Mouse (Mus musculus): ENCODE data around the gene Dvl1.

The Dvl1 gene

DNA sequence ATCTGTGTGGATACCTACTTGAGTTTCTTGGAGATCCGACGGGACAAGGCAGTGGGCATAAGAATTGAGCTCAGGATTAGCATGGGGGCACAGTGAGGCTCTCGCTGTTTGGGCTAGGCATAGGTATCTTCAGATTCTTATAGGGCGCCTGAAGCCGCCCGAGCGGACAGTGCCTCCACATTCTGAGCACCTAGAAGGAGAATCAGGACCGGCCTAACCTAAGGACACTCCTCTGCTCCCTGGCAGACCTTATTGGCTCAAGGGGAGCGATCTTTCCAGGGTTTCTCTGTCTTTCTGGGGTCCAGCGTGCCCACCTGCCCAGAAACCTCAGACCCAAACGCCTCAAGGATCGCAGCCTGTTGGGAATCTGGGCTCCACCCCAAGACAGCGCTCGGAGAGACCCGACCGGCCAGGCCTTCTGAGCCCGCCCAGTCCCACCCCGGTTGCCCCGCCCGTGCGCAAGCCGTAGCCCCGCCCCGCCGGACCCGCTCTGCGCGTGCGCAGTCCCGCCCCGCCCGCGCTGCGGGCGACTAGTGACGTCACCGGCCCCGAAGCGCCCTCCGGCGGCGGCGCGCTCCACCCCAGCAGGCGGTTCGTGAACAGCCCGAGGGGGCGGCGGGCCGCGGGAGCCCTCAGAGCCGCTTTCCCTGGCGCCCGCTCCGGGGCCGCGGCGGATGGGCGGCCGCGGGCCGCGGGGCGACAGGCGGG is at the start of gene Dvl1:
Gene Dvl1 (plus strand): TSS at position 532 of the 708 bp plus-strand sequence.
- DNase-seq (ENCODE audit: low spot score in 2 of 2), result peak; percentile 97 to 99

DNA sequence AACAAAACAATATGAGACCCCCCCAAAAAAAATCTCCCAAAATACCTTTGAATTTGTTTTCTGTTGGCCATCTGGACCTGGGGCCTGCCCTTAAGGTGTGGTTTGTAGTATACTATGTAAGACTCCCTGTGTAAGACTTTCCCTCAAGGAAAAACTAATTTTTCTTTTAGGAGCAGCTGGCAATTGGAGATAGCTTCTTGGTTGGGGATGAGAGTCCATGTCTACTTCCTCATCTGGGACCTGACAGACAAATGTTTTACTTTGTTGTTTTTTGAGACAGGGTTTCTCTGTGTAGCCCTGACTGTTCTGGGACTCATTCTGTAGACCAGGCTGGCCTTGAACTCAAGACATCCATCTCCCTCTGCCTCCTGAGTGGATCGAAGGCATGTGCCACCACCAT is 45.1 kb upstream of the Dvl1 start:
- no peak for DNase-seq (ENCODE audit: low spot score in 2 of 2)

DNA sequence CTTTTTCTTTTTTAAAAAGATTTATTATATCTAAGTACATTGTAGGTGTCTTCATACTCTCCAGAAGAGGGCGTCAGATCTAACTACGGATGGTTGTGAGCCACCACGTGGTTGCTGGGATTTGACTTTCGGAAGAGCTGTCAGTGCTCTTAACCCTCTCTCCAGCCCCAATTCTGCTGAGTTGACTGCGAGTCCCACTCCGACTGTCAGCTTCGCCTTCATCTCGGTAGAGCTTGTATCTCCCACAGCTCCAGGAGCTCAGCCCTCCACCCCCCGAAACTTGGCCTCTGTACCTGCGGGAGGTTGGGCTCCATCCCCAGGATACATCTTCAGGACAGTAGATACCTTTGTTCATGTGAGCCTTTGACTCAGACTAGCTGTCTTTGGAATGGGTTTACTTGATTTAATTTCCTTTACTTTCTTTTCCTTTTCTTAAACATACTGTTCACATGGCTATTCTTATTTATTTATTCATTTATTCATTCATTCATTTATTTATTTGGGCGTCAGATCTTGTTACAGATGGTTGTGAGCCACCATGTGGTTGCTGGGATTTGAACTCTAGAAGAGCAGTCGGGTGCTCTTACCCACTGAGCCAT is 44.4 kb upstream of the Dvl1 start, which contains the start of gene Mrpl20:
Gene Mrpl20 (plus strand): TSS at position 138 of the 599 bp plus-strand sequence.
- DNase-seq (ENCODE audit: low spot score in 2 of 2), result peak in 1 of 2 experiments; percentile 43

DNA sequence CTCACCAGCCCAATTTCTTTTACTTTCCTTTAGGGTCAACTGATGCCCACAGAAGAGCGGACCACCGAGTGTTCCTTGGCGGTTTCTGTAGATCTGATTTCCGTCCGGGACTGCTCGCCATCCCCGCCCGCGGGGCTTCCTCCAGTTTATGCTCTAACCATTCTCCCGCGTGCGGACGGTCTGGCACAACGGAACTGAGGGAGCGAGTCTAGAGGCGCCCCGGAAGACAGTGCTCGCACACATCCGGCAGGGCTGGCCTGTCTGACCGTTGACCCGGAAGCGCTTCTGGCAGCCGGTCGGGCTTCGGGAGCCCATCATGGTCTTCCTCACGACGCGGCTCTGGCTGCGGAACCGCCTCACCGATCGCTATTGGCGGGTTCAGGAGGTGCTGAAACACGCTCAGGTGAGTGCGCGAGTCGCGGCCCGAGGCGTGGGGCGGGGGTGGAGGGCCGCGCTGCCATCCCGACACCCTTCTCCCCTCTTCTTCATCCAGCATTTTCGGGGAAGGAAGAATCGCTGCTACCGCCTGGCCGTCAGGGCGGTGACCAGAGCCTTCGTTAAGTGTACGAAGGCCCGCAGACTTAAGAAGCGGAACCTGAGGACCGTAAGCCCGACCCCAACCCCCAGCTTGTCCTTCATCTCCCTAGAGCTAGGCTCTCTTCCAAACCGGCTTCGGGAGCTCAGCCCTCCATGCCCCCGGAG is 43.7 kb upstream of the Dvl1 start:
- peak; percentile 96 to 98 for DNase-seq (ENCODE audit: low spot score in 2 of 2)

DNA sequence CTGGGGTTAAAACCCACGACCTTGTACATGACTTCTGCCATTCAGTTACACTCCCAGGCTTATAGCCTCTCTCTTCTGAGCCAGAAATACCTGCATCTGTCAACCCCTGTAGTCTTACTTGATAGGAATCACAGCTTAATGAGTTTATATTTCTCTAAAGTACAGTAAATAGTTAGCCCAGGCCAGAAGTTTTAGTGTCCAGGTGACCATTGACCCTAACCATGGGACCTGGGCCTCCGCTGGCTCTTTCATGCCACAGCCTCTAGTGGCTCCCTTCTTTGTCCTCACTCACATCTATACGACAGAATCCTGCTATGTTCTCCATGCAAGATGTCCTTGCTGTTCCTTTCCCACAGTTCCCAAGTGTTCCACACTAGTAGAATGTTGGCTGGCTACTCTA is 39.4 kb upstream of the Dvl1 start:
- DNase-seq (ENCODE audit: low spot score in 2 of 2), result no peak

DNA sequence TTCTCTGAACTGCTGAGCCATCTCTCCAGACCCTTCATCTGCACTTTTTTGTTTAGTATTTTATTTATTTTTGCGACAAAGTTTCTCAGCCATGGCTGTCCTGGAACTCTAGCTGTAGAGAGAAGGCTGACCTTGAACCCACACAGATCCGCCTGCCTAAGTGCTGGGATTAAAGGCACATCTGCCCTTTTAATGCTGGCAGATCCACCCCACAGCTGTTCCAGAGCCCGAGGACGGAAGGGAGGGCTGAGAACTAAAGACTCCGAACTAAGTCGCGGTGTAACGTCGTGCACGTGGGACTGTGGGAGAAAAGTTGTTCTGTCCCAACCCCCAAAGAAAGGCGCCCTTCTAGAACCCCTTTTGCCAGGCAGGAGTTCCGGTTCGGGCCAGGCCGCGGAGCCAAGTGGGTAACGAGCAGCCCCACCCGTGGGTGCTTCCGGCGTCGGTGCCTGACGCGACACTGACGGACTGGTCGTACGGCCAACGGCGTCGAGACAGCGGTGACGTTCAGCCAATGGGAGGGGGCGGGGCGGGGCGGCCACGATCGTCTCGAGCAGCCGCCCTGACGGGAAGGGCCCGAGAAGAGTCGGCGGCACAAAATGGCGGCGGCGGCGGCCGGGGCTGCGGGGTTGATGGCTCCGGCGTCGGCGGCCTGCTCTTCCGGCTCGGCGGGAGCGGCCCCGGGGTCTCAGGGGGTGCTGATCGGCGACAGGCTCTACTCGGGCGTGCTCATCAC is 35.1 kb upstream of the Dvl1 start, which contains the start of gene Ccnl2:
Gene Ccnl2 (plus strand): TSS at position 561 of the 736 bp plus-strand sequence.
- DNase-seq (ENCODE audit: low spot score in 2 of 2), result peak; percentile 85 to 94

DNA sequence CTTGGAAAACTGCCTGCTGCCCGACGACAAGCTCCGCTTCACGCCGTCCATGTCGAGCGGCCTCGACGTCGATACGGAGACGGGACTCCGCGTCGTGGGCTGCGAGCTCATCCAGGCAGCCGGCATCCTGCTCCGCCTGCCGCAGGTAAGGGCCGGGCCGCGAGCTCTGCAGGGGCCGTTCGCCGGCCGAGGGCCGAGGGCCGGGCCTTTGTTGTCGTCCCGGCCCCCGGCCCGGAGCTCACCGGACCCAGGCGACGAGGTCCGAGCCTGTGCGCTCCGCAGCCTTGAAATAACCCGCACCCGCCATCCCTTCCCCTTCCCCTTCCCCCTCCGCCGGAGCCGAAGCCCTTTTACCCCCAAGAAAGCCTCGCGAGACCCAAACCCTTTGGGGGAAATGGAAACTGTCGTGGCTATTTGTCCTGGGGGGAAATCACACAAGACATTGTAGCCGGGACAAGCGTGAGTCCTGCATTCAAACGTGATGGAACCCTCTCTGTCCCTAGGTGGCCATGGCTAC is 34.5 kb upstream of the Dvl1 start:
- DNase-seq (ENCODE audit: low spot score in 2 of 2), result peak; percentile 60 to 62

DNA sequence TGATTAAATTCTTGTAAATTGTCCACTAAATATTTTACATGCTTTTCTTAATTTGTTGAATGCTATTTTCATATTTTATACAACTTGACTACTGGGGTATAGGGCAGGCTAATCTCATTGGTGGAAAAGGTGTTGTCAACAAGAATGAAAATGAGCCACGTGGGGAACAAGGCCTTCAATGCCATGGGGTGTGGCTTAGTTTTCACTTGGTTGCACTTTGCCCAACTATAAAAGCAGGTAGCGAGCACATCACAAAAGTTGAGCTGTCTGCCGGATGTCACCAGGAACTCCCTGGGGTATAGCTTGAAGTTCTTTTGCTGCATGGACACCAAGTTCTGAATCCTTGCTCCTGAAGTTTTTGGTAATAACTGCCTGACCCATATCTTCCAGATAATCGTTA is 29.7 kb upstream of the Dvl1 start:
- no peak for DNase-seq (ENCODE audit: low spot score in 2 of 2)

DNA sequence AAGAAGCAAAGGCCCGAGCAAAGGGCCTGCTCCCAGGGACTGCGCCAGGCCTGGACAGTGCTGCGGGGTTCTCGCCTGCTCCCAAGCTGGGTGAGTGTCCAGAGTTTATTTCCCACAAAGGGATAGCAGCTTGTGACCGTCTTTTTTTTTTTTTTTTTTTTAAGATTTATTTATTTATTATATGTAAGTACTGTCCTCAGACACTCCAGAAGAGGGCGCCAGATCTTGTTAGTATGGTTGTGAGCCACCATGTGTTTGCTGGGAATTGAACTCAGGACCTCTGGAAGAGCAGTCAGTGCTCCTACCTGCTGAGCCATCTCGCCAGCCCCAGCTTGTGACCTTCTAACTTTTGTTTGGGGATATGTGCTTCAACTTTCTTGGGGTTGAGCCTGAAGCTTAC is 26.2 kb upstream of the Dvl1 start:
- DNase-seq (ENCODE audit: low spot score in 2 of 2), result peak in 1 of 2 experiments; percentile 62

DNA sequence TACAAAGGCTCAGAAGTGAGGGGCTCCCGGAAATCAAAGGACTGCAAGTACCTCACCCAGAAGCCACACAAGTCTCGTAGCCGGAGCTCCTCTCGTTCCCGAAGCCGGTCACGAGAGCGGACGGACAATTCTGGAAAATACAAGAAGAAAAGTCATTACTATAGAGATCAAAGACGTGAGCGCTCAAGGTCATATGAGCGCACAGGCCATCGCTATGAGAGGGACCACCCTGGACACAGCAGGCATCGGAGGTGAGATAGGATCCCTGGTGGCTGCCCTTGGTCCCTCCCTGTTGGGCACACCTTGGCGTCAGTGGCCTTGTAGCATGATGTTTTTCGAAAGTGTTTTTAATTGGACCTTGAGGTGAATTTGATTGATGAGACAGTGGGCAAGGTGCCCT is 23.8 kb upstream of the Dvl1 start:
- DNase-seq (ENCODE audit: low spot score in 2 of 2), result no peak

DNA sequence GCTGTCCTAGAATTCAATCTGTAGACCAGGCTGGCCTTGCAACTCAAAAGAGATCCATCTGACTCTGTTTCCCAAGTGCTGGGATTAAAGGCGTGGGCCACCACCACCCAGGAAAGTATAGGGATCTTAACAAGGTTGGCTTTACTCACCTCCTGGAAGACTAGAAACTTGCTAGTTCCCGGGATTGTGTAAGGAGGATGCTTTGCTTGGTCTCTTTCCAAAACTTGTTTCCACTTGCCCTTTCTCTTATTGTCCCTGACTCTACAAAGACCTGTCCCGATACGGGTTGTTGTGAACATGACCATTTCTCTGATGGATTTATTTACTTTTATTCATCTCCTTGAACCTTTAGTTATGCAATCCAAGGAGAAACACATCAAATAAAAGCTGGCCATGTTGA is 17.3 kb upstream of the Dvl1 start:
- DNase-seq (ENCODE audit: low spot score in 2 of 2), result no peak

DNA sequence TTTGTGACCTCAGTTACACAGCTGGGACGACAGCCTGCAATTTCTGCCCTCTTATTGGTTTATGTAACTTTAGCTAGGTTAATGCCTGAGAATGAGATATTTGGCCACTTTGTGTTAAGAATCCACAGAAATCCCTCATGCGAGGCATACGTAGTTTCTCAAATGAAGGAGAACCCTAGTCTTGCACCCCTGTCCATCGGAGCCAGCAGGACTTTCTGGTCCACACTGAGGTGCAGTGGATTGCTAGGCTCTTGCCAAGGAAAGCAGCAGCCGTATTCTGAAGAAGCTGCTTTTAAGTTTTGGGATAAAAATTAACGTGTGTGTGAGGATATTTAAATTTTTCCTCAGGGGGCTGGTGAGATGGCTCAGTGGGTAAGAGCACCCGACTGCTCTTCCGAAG is 16.6 kb upstream of the Dvl1 start:
- no peak for DNase-seq (ENCODE audit: low spot score in 2 of 2)

DNA sequence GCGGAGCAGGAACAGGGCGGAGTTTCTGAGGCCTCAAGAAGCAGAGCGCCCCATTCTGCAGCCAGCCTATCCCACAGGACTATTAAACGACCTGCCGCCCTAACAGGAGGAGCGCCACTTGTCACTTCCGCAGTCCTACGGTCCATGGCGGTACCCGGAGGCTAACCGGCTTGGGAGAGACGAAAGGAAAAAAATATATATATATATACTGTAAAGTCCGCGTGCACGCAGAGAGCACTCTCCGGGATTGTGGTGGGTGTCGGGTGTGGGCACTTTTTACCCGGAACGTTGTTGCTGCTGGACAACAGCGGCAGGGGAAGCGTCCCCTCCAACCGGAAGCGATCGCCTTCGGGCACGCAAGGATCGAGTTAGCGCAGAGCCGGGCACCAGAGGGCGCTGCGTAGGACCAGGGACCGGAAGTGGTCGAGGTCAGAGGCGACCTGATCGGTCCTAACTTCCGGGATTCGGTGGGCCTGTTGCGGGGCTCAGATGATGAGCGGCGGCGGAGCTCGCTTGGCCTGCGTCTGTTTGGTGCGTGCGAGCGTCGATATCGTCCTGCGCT is 15.9 kb upstream of the Dvl1 start, which contains the start of gene Aurkaip1:
Gene Aurkaip1 (plus strand): TSS at position 68 of the 562 bp plus-strand sequence.
- DNase-seq (ENCODE audit: low spot score in 2 of 2), result peak; percentile 94 to 97

DNA sequence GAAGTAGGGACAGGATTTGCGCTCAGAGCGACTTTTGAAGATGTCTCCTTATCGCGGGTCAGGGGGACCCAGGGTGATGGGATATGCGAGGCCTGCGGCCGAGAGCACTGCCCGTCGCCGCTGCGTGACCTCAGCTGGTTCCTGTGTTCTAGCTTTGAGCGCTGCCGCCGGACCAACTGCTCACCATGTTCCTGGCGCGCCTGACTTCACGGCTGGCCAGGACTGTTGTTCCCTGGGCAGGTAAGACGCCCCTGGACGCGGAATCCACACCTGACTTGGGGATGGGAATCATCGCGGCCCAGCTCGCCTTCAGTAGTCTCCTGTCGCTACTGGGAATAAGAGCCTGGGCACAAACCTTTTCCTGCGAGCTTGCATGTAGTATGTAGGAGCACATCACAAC is 15.4 kb upstream of the Dvl1 start:
- DNase-seq (ENCODE audit: low spot score in 2 of 2), result peak in 1 of 2 experiments; percentile 63

DNA sequence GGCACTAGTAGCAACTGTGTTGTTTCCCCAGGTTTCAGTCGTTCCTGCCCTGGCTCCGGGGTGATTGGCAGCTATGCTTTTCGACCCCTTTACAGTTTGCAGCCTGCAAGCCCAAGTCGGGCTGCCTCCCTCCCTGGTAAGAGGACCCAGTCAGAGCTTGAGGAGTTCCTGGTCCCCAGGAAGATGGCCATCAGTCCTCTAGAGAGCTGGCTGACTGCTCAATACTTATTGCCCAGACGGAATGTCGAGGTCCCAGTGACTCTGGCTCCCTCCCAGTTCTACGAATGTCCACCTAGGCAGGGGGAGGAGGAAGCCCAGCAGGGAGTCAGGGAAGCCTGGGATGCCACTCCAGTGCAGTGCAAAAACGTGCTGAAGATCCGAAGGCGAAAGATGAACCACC is 14.9 kb upstream of the Dvl1 start:
- peak in 1 of 2 experiments; percentile 25 for DNase-seq (ENCODE audit: low spot score in 2 of 2)

DNA sequence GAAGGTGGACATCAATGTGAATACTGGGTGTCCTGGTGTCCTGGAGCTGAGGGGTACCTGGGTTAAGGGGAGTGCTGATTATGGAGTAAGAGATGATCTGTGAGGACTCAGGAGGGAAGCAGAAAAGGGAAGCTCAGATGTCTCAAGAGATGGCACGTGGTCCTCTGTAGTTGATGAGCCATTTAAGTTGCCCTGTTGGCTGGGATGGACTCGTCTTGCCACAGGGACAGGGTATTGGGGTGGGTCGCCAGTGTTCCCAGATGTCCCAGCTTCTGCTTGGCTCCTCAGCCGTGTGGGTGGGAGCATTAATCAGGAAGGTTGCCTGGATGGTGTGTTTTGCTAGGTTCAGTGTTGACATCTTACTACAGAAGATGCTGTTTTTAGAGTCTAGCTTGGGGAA is 14.0 kb upstream of the Dvl1 start:
- no peak for DNase-seq (ENCODE audit: low spot score in 2 of 2)

DNA sequence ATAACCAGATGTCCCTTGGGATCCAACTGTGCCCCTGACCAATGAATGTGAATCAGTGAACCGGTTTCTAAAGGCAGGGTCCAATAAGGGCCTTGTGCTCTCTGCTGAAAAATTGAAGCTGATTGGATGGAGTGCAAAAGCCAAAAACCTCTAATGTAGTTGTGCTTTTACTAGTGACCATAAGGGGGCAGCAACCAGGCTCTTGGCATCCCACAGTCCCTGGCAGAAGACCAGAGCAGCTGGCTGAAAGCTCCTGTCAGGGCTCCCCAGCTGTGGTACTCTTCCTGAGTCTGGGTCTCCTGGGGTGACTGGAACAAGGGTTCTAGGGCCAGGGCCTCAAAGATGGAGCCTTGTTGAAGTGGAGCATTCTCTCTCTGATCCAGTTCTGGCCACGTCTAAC is 13.4 kb upstream of the Dvl1 start:
- peak; percentile 44 to 77 for DNase-seq (ENCODE audit: low spot score in 2 of 2)

DNA sequence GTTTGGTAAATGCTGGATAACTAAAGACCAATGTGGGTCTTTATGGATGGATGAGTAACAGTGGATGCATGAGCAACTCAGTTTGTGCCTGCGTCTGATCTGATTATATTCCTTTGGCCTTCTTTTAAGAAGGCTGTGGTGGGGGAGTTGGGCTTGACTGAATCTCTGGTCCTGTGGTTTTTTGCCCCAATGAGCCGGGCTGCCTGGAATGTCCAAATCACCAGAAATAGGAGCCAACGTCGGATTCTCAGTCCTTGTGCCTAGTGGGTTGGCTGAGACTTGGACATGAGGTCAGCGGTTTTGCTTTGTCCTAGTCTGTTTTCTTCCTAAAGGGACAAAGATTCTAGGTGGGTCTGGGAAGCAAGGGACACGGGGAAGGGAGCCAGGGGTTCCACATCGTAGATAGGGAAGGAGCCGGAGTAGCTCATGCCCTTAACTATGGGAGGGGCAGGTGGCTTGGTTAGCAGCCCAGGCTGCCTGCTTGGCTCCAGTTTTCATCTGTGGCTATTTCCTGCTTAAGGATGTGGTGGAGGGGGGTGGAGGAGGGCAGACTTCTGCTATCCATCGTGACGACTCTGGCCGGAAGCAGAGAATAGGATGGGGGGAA is 9.7 kb upstream of the Dvl1 start:
- no peak for DNase-seq (ENCODE audit: low spot score in 2 of 2)

DNA sequence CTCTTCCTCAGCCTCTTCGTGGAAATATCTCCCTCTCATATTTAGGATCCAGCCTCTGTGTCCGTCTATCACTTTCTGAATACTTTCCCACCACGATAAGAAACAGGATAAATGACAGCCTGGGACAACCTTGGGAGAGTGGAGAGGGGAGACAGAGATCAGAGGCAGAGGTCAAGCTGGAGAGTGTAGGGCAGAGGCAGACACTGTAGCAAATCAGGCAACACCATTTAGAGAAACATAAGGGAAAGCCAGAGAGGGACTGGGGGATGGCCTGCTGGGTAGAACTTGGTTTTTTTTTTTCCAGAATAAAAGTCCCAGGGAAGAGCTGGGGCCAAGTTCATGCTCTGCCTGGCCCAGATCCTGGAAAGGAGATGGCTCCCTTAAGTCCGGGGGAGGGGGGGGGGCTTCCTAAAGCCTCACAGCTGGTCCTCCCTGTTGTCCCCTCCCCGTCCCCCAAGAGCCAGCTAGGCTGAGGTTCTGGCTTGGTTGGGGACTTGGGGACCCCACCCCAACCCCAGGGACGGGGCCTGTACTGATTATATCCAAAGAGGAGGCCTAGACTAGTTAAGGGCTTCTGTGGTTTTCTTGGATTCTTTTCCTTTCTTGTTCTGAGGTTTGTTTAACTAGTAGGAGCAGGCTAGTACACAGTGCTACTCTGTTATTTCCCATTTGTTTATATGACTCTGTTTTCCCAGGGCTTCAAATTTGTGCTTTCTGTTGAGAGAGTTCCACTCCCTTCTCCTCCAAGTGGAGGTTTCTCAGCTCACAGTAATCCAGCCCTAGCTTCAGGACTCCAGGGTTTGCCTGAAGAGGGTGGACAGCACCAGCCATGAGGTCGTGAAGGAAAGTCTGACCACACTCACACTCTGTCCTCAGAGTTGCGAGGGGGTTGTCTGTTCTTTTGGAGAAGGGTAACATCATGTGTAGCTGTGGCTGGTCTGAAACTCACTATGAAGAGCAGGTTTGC is 8.7 kb upstream of the Dvl1 start:
- no peak for DNase-seq (ENCODE audit: low spot score in 2 of 2)

DNA sequence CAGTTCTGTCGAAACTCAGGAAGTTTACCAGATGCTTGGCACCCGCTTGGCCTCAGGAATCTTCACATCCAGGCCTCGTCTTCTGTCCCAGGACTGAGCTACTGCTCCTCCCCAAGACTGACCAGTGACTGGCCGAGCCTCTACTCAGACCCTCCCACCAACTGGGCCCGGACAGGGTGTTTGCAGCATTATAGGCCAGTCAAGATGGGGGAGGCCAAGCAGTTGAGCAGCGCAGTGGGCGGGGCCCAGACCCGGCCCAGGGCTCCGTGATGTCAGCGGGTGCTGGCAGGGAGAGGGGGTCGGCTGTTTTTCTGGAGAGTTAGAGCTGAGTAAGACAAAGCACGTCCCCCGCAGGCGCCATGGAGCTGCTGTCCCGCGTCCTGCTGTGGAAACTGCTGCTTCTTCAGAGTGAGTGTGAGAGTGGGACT is 7.7 kb upstream of the Dvl1 start, which contains the start of gene Mxra8:
Gene Mxra8 (plus strand): TSS at position 198 of the 428 bp plus-strand sequence.
- peak in 1 of 2 experiments; percentile 43 for DNase-seq (ENCODE audit: low spot score in 2 of 2)

Measured in spleen, postnatal 10 days (tissue).